Comparison of ENCODE assay signal across 14 mouse cellular contexts in the genomic region with DNA sequence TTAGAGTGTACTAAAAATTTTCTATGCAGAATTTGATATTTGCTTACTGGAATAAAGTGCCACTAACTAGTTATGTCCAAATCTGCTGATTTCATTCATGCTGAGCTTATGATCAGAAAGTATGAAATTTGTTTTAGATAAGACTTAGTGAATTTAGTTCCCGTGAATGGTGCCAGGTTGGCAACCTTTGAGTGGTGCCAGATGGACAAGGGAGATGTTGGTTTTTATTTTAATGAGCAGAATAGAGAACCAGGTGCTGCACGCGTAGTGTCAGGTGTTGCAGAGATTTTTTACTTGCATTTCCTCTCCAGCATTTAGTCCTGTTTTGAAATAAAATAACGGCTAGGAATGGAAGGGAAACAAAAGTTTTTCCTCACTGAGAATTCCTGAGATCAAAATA.
"Had no signal": no experiment of that assay in that cellular context is flagged by ENCODE, and none has a peak within 500 bp of the region (broad histone marks: within the 10 kb centered on the region; RNA-seq: fewer than 3 reads in every experiment).

No protein-coding gene starts in this region.

- H3K4me3 ChIP-seq: liver, embryonic 15.5 days; midbrain, embryonic 13.5 days; myocyte; neural tube, embryonic 15.5 days had no signal

- DNase-seq: kidney, postnatal 36 days; layer of hippocampus, adult 9-11 months; layer of hippocampus, postnatal 36 days; lung, adult 2 months; lung, postnatal 36 days; right cerebral cortex, adult 18-20 months; right cerebral cortex, postnatal 25 days; thymus, postnatal 36 days had no signal

- H3K9me3 ChIP-seq: liver, embryonic 15.5 days; midbrain, embryonic 13.5 days; neural tube, embryonic 15.5 days had no signal

- H3K27me3 ChIP-seq: liver, embryonic 15.5 days; midbrain, embryonic 13.5 days; neural tube, embryonic 15.5 days had no signal

- H3K4me2 ChIP-seq: liver, embryonic 11.5 days; liver, embryonic 15.5 days; midbrain, embryonic 13.5 days; neural tube, embryonic 15.5 days had no signal

- ATAC-seq: lung, postnatal 0 days; midbrain, embryonic 13.5 days had no signal

- H3K36me3 ChIP-seq: liver, embryonic 15.5 days; midbrain, embryonic 13.5 days; neural tube, embryonic 15.5 days had no signal

- H3K27ac ChIP-seq: liver, embryonic 15.5 days; midbrain, embryonic 13.5 days; neural tube, embryonic 15.5 days had no signal

- H3K9ac ChIP-seq: liver, embryonic 15.5 days; midbrain, embryonic 13.5 days; neural tube, embryonic 15.5 days had no signal

- H3K4me1 ChIP-seq: liver, embryonic 15.5 days; midbrain, embryonic 13.5 days; neural tube, embryonic 15.5 days had no signal
